Mouse (Mus musculus) monocyte, adult 5-6 weeks (primary cell): ENCODE results near the gene Lrp11. TPM values are rescaled to one million over a fixed set of nuclear protein-coding genes. Genes with fewer than 3 reads are reported as not detected.

Source experiments
- total RNA-seq: library from RNA; stranded (forward); fragments of 200-1000, 200-491, 200-594 nt; gene quantifications from 3 replicates; pipeline ENCODE4 v1.2.3, GENCODE M21; 2017

The Lrp11 gene
- total RNA-seq, 1 experiment from 2014 or later = 1.9 TPM

Other genes starting within 250 kb of the Lrp11 start
- gene Ulbp1, start 116.2 kb upstream of the Lrp11 start, total RNA-seq = 5.7 to 22.8 TPM (median 9.4 TPM) in 3 replicates
- 2.0 to 8.1 TPM (median 6.9 TPM) in 3 replicates for gene Nup43, start 77.7 kb downstream of the Lrp11 start, total RNA-seq
- 52.2 to 103 TPM (median 83.1 TPM) in 3 replicates for gene Pcmt1, start 91.3 kb downstream of the Lrp11 start, total RNA-seq
- gene Lats1, start 91.4 kb downstream of the Lrp11 start, total RNA-seq = 13.5 to 30.5 TPM (median 15.2 TPM) in 3 replicates
- gene Katna1, start 136.2 kb downstream of the Lrp11 start, total RNA-seq = 81.5 to 120 TPM (median 106 TPM) in 3 replicates
- 91.1 to 104 TPM (median 95.7 TPM) in 3 replicates for gene Ginm1, start 203.0 kb downstream of the Lrp11 start, total RNA-seq
- 146 to 157 TPM (median 154 TPM) in 3 replicates for gene Ppil4, start 203.1 kb downstream of the Lrp11 start, total RNA-seq
- gene Zc3h12d, start 242.7 kb downstream of the Lrp11 start, total RNA-seq = 20.3 to 26.7 TPM (median 25.0 TPM) in 3 replicates